Mouse (Mus musculus) layer of hippocampus, adult 8-10 months (tissue): Measurements from ENCODE around the gene CN725425. TPM values are rescaled to one million over a fixed set of nuclear protein-coding genes. Genes with fewer than 3 reads are reported as not detected.

Experiments used
- total RNA-seq, 4 experiments: library from RNA; stranded (reverse); gene quantifications; 2 replicates each; pipeline ENCODE4 v1.2.4; 2022

The CN725425 gene
- total RNA-seq, 4 experiments from 2014 or later = 0.25 TPM; not detected in 3

Other genes starting within 250 kb of the CN725425 start
- 100 to 1,000 TPM; 121 to 151 (median 127) TPM for gene Kif21a, start 149.5 kb upstream of the CN725425 start, total RNA-seq
- gene Abcd2, start 7.7 kb upstream of the CN725425 start, total RNA-seq = 10 to 100 TPM; 17.7 to 23.3 (median 19.2) TPM